Comparison of ENCODE assay signal across 8 mouse cellular contexts in the genomic region with DNA sequence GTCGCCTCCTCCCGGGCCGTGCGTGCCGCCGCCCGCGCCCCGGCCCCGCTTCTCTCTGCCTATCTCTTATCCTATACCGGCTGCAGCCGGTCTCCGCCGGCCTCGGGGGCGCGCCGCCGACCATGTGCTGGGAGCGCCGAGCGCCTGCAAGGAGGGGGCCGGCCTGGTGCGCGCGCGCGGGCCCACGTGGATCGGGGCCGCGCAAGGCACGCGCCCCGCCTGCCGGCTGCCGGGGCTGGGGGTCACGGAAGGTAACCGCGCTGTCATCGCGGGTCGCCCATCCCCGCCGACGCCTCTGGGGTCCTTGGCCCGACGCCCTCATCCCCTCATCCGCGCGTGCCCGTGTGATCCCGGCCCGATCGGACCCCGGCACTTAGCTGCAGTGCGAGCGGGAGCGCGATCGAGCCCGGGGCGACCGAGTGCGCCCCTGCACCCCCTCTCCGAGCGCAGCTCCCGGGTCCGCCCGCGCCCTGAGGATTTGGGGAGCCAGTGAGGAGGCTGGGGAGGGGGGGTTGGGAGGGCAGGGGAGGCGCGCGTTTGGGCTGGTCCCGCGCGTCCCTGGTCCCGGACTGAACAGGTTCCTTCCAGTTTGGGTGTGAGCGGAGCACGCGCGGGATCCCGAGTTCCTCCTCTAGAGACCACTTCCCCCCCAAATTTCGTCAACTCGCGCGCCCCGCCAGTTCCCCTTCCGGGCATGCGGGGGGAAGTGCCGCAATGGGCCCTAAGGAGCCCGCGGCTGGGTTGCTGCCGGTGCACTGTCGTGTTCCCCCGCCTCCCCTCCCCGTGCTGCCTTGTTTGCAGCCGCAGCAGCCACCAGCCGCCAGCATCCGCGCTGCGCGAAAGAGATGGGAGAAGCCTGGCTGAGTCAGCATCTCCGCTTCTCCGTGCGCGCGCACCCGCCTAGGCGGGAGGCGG. TPM values are rescaled to one million over a fixed set of nuclear protein-coding genes. Genes with fewer than 3 reads are reported as not detected.
DNase-seq lines count a peak whose midpoint lies in the region; ATAC-seq and TF ChIP-seq lines count a peak whose summit lies in the region.

A gene (plus strand): TSS at position 204 of the 915 bp plus-strand sequence.
A gene (minus strand): TSS at position 428 of the 915 bp plus-strand sequence.

- no peaks in the 10 kb centered on the region for H3K27me3 ChIP-seq in hindbrain, embryonic 16.5 days (replicated peaks; ENCODE audit: control insufficient read depth, insufficient read depth, low read length)

- H3K4me3 ChIP-seq in hindbrain, embryonic 16.5 days (ENCODE audit: low read length): peak within 1 kb of the TSS; percentile 85
- H3K4me3 ChIP-seq in left cerebral cortex, adult 2 months: peak within 1 kb of the TSS; percentile 75
- peak within 1 kb of the TSS; percentile 86 for H3K4me3 ChIP-seq in macrophage (ENCODE audit: inconsistent target)

- H3K9me3 ChIP-seq in hindbrain, embryonic 16.5 days (ENCODE audit: control insufficient read depth, low read length): no peaks in the 10 kb centered on the region

- peak within 1 kb of the TSS; percentile 91 for H3K4me2 ChIP-seq in hindbrain, embryonic 16.5 days (ENCODE audit: low read length)

- peak; percentile 85 for ATAC-seq in hindbrain, embryonic 16.5 days

- H3K36me3 ChIP-seq in hindbrain, embryonic 16.5 days (ENCODE audit: control insufficient read depth, insufficient read depth, low read length): no peaks in the 10 kb centered on the region
- no peaks in the 10 kb centered on the region for H3K36me3 ChIP-seq in macrophage (ENCODE audit: inconsistent target)

- WGBS in hindbrain, embryonic 16.5 days: under 1% methylated on average over 80 of the region's 111 CpGs
- under 1% methylated on average over 91 of the region's 111 CpGs for WGBS in macrophage (ENCODE audit: missing documents)

- peak within 1 kb of the TSS; percentile 96 for H3K27ac ChIP-seq in hindbrain, embryonic 16.5 days (ENCODE audit: low read depth, low read length)
- H3K27ac ChIP-seq in left cerebral cortex, adult 2 months: peak within 1 kb of the TSS; percentile 97
- H3K27ac ChIP-seq in macrophage: peak within 1 kb of the TSS; percentile 91

- TF ChIP-seq CTCF in left cerebral cortex, adult 2 months (IDR thresholded peaks at IDR 0.05): no peak

- peak; percentile 78 for DNase-seq in WW6 (ENCODE audit: low read depth, low spot score)
- peak; percentile 83 to 89 for DNase-seq in cerebellum, postnatal 36 days
- peak; percentile 52 for DNase-seq in gastrocnemius, adult 18-20 months (ENCODE audit: low spot score)
- DNase-seq in left cerebral cortex, adult 2 months (ENCODE audit: extremely low spot score in 1 of 2, low spot score in 2 of 2): peak; percentile 84 to 88
- DNase-seq in retina, postnatal 7 days (ENCODE audit: low read depth, low spot score): peak; percentile 71
- DNase-seq in urinary bladder, adult 18-20 months (ENCODE audit: low spot score in 2 of 2): peak; percentile 56 to 63

- peak within 1 kb of the TSS; percentile 91 for H3K9ac ChIP-seq in hindbrain, embryonic 16.5 days (ENCODE audit: low read depth, low read length)

- peaks cover 14% of the 10 kb centered on the region for H3K4me1 ChIP-seq in hindbrain, embryonic 16.5 days (ENCODE audit: control insufficient read depth, insufficient read depth, low read depth, low read length)

- intact Hi-C loops in left cerebral cortex, adult 2 months (cut with DNase I): loop anchor here (2.0 kb wide), 1 partner anchor 111 kb away; a partner anchor contains a TSS

- H3K79me2 ChIP-seq in macrophage (ENCODE audit: inconsistent target): peaks cover 40% of the 10 kb centered on the region

RNA-seq across cellular contexts. Expression of the first gene that starts in this region (rescaled TPM):
- total RNA-seq in gastrocnemius, adult 18-20 months (2021): 1 to 10 TPM; 1.2 to 1.6 TPM
- polyA plus RNA-seq in hindbrain, embryonic 16.5 days (2015; fragmentation: Nextera tagmentation; extraction: Ambion mirVana): 8.0 and 9.0 TPM in 2 replicates
- total RNA-seq in left cerebral cortex, adult 2 months (2021): 10 to 100 TPM; 10.2 to 11.1 TPM
- total RNA-seq in macrophage (2018; cell fraction: chromatin; rRNA removed): 10 to 100 TPM; 10.1 to 29.8 (median 19.5) TPM
- 1 to 10 TPM; 1.9 to 5.1 (median 3.2) TPM for total RNA-seq in macrophage (2018; cell fraction: cytosol; rRNA removed)
- total RNA-seq in macrophage (2018; cell fraction: nucleus; rRNA removed): 10 to 100 TPM in 17 of 26 experiments, 1 to 10 TPM in 9; 6.0 to 20.6 (median 11.4) TPM
- polyA plus RNA-seq in macrophage (2018): 2.1 to 3.4 TPM (median 2.5 TPM) in 3 replicates

RNA-seq across cellular contexts. Expression of the second gene that starts in this region (rescaled TPM):
- total RNA-seq in gastrocnemius, adult 18-20 months (2021): 1 to 10 TPM; 3.7 to 7.1 TPM
- 5.4 and 6.4 TPM in 2 replicates for polyA plus RNA-seq in hindbrain, embryonic 16.5 days (2015; fragmentation: Nextera tagmentation; extraction: Ambion mirVana)
- total RNA-seq in left cerebral cortex, adult 2 months (2021): 10 to 100 TPM; 11.6 to 12.3 TPM
- 100 to 1,000 TPM in 25 of 26 experiments, 10 to 100 TPM in 1; 68.8 to 273 (median 190) TPM for total RNA-seq in macrophage (2018; cell fraction: chromatin; rRNA removed)
- 100 to 1,000 TPM in 5 of 26 experiments, 10 to 100 TPM in 21; 41.7 to 127 (median 76.9) TPM for total RNA-seq in macrophage (2018; cell fraction: cytosol; rRNA removed)
- 100 to 1,000 TPM in 25 of 26 experiments, 10 to 100 TPM in 1; 85.2 to 241 (median 194) TPM for total RNA-seq in macrophage (2018; cell fraction: nucleus; rRNA removed)
- 42.9 to 88.7 TPM (median 63.5 TPM) in 3 replicates for polyA plus RNA-seq in macrophage (2018)

Comparison
In these comparisons a context has a peak if more than half of its experiments do, and no peak if none do; other contexts are left out.
1. Peak in every context shown above with its lines: DNase-seq, ATAC-seq, H3K4me3 ChIP-seq and H3K27ac ChIP-seq.
2. RNA of the first gene that starts in this region (total RNA-seq): 10.2 to 11.1 TPM in left cerebral cortex, adult 2 months; 1.2 to 1.6 TPM in gastrocnemius, adult 18-20 months; every median in the first group is over 4 times any median in the second.